Mouse (Mus musculus): ENCODE measurements at regions not wholly inside any gene's neighbourhood (a gene's known extent, or its start where the extent isn't known, plus 50 kb on each side); places are given as distances from the start of the nearest gene placed in this dataset.

DNA sequence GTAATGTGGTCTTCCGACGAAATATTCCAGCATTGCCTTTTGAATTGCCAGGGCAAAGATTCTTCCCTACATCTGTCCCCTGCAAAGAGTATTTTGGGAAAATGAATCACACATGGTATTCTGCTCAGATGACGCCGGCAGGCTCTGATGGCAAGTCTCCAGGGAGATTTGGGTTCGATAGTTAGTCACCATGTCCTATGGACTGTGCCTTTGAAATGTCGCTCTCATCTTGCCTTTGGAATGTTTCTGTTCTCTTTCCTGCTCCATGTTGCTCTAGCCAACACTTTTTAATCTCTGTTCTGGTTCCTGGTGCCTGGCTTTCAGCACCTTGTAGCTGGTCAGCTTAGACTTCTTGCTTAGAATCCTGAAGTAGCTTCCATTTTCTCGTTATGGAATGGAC is 252.3 kb downstream of the Itga8 start:
- DNase-seq = no peak

DNA sequence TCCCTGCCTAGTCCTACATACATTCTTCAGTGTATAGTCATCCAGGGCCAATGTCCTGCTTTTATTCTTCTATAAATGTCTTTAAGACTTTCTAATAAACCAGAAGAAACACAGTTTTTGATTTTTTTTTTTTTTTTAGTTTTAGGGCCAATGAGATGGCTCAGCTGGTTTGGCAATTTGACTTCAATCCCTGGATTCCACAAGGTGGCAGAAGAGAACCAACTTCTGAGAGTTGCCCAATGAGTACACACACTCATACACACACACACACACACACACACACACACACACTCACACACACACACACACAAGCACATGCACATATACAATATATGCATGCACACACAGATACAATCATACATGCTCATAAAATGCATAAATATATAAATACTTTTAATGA is 251.8 kb downstream of the Itga8 start:
- DNase-seq = peak; percentile 68

DNA sequence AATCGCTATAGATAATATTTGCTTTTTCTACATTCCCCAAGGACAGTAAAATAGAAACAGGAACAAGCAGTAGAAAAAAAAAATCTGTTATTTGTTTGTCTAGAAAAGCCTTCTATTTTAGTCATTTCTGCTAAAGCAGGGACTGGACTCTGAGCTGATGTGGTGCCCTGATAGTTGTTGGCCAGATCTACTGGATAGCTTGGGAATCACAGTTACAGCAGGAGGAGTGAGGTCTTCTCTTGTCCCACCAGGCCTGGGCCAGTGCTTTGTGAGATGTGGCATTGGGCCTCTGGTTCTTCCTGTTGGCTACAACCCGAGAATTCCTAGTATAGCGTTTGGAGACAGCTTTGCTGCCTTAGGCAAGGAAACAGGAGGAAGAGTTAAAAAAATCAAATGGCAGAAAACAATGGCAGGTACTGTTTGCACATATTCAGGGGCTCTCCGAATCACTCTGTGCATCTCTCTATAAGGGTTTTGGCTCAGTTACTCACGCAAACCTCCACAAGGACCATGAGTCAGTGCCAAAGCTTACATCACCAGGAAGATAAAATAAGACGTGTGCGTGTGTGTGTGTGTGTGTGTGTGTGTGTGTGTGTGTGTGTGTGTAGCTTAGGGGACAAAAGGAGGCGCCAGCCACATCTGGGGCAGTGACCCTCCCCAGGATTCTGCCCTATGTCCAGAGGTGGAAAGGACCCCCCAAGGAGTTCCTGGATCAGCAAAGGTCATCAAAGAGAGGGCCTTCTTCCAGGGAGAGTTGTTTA is 248.1 kb downstream of the Itga8 start:
- no peak for DNase-seq

DNA sequence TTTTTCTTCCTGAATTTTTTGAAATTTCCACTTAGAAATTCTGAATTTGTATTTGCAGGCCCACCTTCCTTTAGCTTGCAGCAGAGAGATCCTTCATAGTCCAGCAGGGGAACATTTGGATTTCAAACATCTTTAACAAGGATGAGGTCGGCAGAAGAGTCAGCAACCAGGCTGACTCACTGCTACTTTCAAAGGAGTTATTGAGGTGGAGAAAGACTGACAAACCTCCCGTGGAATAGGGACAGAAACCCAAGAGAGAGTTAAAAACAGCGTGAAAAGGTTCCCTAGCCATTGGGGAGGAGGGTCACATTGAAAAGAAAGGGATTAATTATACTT is 247.6 kb downstream of the Itga8 start:
- DNase-seq = no peak
